Comparison of ENCODE assay signal across 24 mouse cellular contexts in the genomic region with DNA sequence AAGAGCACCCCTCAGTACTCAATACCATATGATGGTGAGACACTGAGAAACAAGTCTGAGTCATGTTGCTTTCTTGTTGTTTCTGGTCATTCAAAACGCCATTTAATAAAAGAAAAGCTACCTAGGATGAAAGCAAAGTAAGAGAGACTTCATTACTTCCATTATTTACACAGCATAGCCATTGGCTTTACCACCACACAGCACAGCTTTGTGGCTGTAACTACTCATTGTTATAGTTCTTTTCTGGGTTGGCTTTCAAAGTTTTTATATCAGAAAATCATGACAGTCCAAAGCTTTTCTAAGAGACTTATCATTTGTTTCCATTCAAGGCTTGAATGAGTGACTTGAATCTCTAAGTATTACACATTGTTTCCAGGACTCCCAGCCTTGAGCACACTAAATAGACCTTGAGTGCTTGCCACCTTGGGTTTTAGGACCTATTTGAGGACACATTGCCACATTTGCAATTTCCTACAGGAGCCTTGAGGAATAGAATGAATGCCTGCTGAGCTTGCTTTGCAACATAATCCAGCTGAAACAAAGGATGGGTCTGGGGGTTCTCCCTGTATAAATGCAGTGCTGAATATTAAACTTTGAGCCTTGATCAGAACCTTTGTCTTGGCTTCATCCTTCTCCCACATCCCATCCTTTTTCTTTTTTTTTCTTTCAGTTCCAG.
A peak's percentile ranks its signal among the peaks of the same experiment; 100 is the strongest.
DNase-seq lines count a peak whose midpoint lies in the region; ATAC-seq and TF ChIP-seq lines count a peak whose summit lies in the region.
"Had no signal": no experiment of that assay in that cellular context is flagged by ENCODE, and none has a peak within 500 bp of the region (broad histone marks: within the 10 kb centered on the region; RNA-seq: fewer than 3 reads in every experiment).

No protein-coding gene starts in this region.

- H3K4me2 ChIP-seq in midbrain, embryonic 11.5 days: no peak overlapping the region
- H3K4me2 ChIP-seq in forebrain, embryonic 15.5 days (replicated peaks): no peak overlapping the region
- H3K4me2 ChIP-seq in midbrain, postnatal 0 days (ENCODE audit: low read depth, low read length, poor library complexity, severe bottlenecking): no peak overlapping the region
- H3K4me2 ChIP-seq: heart, embryonic 13.5 days; intestine, embryonic 15.5 days; limb, embryonic 12.5 days; liver, embryonic 12.5 days had no signal

- TF ChIP-seq CTCF in midbrain, postnatal 0 days (IDR thresholded peaks at IDR 0.05): no peak

- no peak overlapping the region for H3K9ac ChIP-seq in midbrain, embryonic 11.5 days (ENCODE audit: low read length)
- no peak overlapping the region for H3K9ac ChIP-seq in forebrain, embryonic 15.5 days (replicated peaks)
- no peak overlapping the region for H3K9ac ChIP-seq in midbrain, postnatal 0 days (replicated peaks; ENCODE audit: low read length, poor library complexity, severe bottlenecking)
- H3K9ac ChIP-seq: heart, embryonic 13.5 days; intestine, embryonic 15.5 days; limb, embryonic 12.5 days; liver, embryonic 12.5 days had no signal

- H3K27ac ChIP-seq in midbrain, embryonic 11.5 days (ENCODE audit: low read depth, low read length): no peak overlapping the region
- H3K27ac ChIP-seq in midbrain, embryonic 10.5 days (replicated peaks): no peak overlapping the region
- no peak overlapping the region for H3K27ac ChIP-seq in forebrain, embryonic 15.5 days (replicated peaks)
- H3K27ac ChIP-seq in midbrain, postnatal 0 days (ENCODE audit: low read depth, low read length): no peak overlapping the region
- H3K27ac ChIP-seq: embryonic facial prominence, embryonic 10.5 days; heart, embryonic 13.5 days; intestine, embryonic 15.5 days; limb, embryonic 12.5 days; liver, embryonic 12.5 days had no signal

- no peak overlapping the region for H3K4me3 ChIP-seq in midbrain, embryonic 11.5 days (ENCODE audit: low read depth, low read length)
- no peak overlapping the region for H3K4me3 ChIP-seq in midbrain, embryonic 10.5 days
- H3K4me3 ChIP-seq in forebrain, embryonic 15.5 days: no peak overlapping the region
- no peak overlapping the region for H3K4me3 ChIP-seq in midbrain, postnatal 0 days (ENCODE audit: low read depth, low read length)
- H3K4me3 ChIP-seq: embryonic facial prominence, embryonic 10.5 days; heart, embryonic 13.5 days; intestine, embryonic 15.5 days; limb, embryonic 12.5 days; liver, embryonic 12.5 days; megakaryocyte, embryonic 14.5 days; myocyte had no signal

- H3K9me3 ChIP-seq in midbrain, embryonic 11.5 days (ENCODE audit: control insufficient read depth, low read length): no peaks in the 10 kb centered on the region
- H3K9me3 ChIP-seq in midbrain, embryonic 10.5 days (replicated peaks): no peaks in the 10 kb centered on the region
- H3K9me3 ChIP-seq in forebrain, embryonic 15.5 days: no peaks in the 10 kb centered on the region
- no peaks in the 10 kb centered on the region for H3K9me3 ChIP-seq in midbrain, postnatal 0 days (ENCODE audit: low read length)
- H3K9me3 ChIP-seq: embryonic facial prominence, embryonic 10.5 days; heart, embryonic 13.5 days; intestine, embryonic 15.5 days; limb, embryonic 12.5 days; liver, embryonic 12.5 days had no signal

- WGBS in midbrain, embryonic 11.5 days: 20% methylated on average over 1 of the region's 1 CpGs
- 26% methylated on average over 1 of the region's 1 CpGs for WGBS in midbrain, embryonic 10.5 days
- whole genome bisulfite sequencing in forebrain, embryonic 15.5 days: 4% methylated on average over 1 of the region's 1 CpGs
- WGBS in midbrain, postnatal 0 days: 19% methylated on average over 1 of the region's 1 CpGs

- no peaks in the 10 kb centered on the region for H3K36me3 ChIP-seq in midbrain, embryonic 11.5 days (ENCODE audit: control insufficient read depth, insufficient read depth, low read length)
- H3K36me3 ChIP-seq in midbrain, embryonic 10.5 days: no peaks in the 10 kb centered on the region
- H3K36me3 ChIP-seq in forebrain, embryonic 15.5 days: no peaks in the 10 kb centered on the region
- no peaks in the 10 kb centered on the region for H3K36me3 ChIP-seq in midbrain, postnatal 0 days (ENCODE audit: insufficient read depth, low read length)
- H3K36me3 ChIP-seq: embryonic facial prominence, embryonic 10.5 days; heart, embryonic 13.5 days; intestine, embryonic 15.5 days; limb, embryonic 12.5 days; liver, embryonic 12.5 days had no signal

- peak; percentile 3 for DNase-seq in adrenal gland, postnatal 10 days
- no peak for DNase-seq in adrenal gland, postnatal 25 days
- peak; percentile 82 for DNase-seq in midbrain, embryonic 11.5 days (ENCODE audit: low spot score, missing footprints)
- DNase-seq in midbrain, embryonic 10.5 days (ENCODE audit: low spot score): no peak
- DNase-seq in midbrain, postnatal 0 days (ENCODE audit: low spot score): peak; percentile 20
- no peak for DNase-seq in heart, adult 9 months (ENCODE audit: low spot score in 2 of 2)
- DNase-seq in gastrocnemius, adult 8-10 months (ENCODE audit: low spot score in 2 of 2): no peak
- DNase-seq: adrenal gland, adult 2 months; cerebellum, adult 8-10 months; gastrocnemius, postnatal 10 days; heart, adult 11 months; heart, postnatal 36 days; kidney, postnatal 36 days; lung, adult 2 months; thymus, postnatal 25 days had no signal

- no peaks in the 10 kb centered on the region for H3K27me3 ChIP-seq in midbrain, embryonic 11.5 days (ENCODE audit: control insufficient read depth, insufficient read depth, low read length)
- H3K27me3 ChIP-seq in midbrain, embryonic 10.5 days (ENCODE audit: low read depth, poor library complexity, severe bottlenecking): no peaks in the 10 kb centered on the region
- no peaks in the 10 kb centered on the region for H3K27me3 ChIP-seq in forebrain, embryonic 15.5 days
- H3K27me3 ChIP-seq in midbrain, postnatal 0 days (ENCODE audit: insufficient read depth, low read length): no peaks in the 10 kb centered on the region
- H3K27me3 ChIP-seq: heart, embryonic 13.5 days; intestine, embryonic 15.5 days; limb, embryonic 12.5 days; liver, embryonic 12.5 days; megakaryocyte, embryonic 14.5 days had no signal

- peak; percentile 77 for ATAC-seq in midbrain, embryonic 11.5 days (ENCODE audit: low FRiP score)
- ATAC-seq in forebrain, embryonic 15.5 days (replicated peaks): peak; percentile 41
- ATAC-seq in midbrain, postnatal 0 days (ENCODE audit: low FRiP score): no peak
- ATAC-seq: CD4-positive, CD25-positive, alpha-beta regulatory T cell, adult 4 months; intestine, embryonic 15.5 days; liver, embryonic 12.5 days had no signal

- no peaks in the 10 kb centered on the region for H3K4me1 ChIP-seq in midbrain, embryonic 11.5 days (ENCODE audit: control insufficient read depth, insufficient read depth, low read length)
- peaks cover 7% of the 10 kb centered on the region; the same call in 1 of the 2 replicates for H3K4me1 ChIP-seq in midbrain, embryonic 10.5 days
- peaks cover 18% of the 10 kb centered on the region for H3K4me1 ChIP-seq in forebrain, embryonic 15.5 days
- no peaks in the 10 kb centered on the region for H3K4me1 ChIP-seq in midbrain, postnatal 0 days (ENCODE audit: insufficient read depth, low read length)
- H3K4me1 ChIP-seq: embryonic facial prominence, embryonic 10.5 days; heart, embryonic 13.5 days; intestine, embryonic 15.5 days; limb, embryonic 12.5 days; liver, embryonic 12.5 days; megakaryocyte, embryonic 14.5 days had no signal

Comparison
In these comparisons a context has a peak if more than half of its experiments do, and no peak if none do; other contexts are left out.
1. DNase-seq: peak in adrenal gland, postnatal 10 days (single experiment), midbrain, embryonic 11.5 days (single experiment) and midbrain, postnatal 0 days (single experiment); none in adrenal gland, postnatal 25 days (single experiment), midbrain, embryonic 10.5 days (single experiment), heart, adult 9 months (0 of 2) and gastrocnemius, adult 8-10 months (0 of 2).